Mouse (Mus musculus): Measurements from ENCODE around the gene Hist1h4i.

DNA sequence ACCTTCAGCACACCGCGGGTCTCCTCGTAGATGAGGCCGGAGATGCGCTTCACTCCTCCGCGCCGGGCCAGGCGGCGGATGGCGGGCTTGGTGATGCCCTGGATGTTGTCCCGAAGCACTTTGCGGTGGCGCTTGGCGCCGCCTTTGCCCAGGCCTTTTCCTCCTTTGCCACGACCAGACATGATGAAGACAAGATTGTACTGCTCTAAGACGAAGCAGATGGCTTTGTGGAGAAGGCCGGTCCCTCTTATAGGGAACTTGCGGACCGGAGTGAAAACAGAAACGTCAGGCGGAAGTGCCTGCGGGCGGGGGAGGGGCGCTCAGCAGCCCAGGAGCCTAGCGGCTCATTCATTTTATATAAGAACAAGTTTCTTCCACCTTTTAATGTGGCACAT lies at the start of gene Hist1h4i:
- 0 out of 2 replicates have a peak, but pooled peaks have one; percentile 5 for TF ChIP-seq CTCF (IDR thresholded peaks at IDR 0.05; ENCODE audit: low read depth)
- peak; percentile 94 for TF ChIP-seq EP300 (optimal IDR thresholded peaks at IDR 0.05)
